Mouse (Mus musculus) spleen, adult 12 weeks (tissue): ENCODE data around the gene Tmtc2.

ENCODE experiments used
- DNase-seq: peaks from one replicate; pipeline ENCODE4 v3.0.0; 2022; ENCODE audit warnings: low spot score

Tmtc2 gene

GRCm38 (mm10) chr10:105288472-105288871, 285.8 kb downstream of the Tmtc2 start:
- no peak for DNase-seq

- no peak for DNase-seq
These were observed 286.7 kb downstream of the Tmtc2 start for GRCm38 (mm10) chr10:105287575-105287974.

GRCm38 (mm10) chr10:105287064-105287463, 287.2 kb downstream of the Tmtc2 start:
- no peak for DNase-seq

GRCm38 (mm10) chr10:105286221-105286620, 288.0 kb downstream of the Tmtc2 start:
- no peak for DNase-seq

- no peak for DNase-seq
These were observed 290.1 kb downstream of the Tmtc2 start for GRCm38 (mm10) chr10:105284171-105284570.

GRCm38 (mm10) chr10:105280933-105281332, 293.3 kb downstream of the Tmtc2 start:
- DNase-seq: no peak

GRCm38 (mm10) chr10:105260053-105260452, 314.2 kb downstream of the Tmtc2 start:
- DNase-seq: no peak

- peak; percentile 22 for DNase-seq
These were observed 336.0 kb downstream of the Tmtc2 start for GRCm38 (mm10) chr10:105238291-105238690.

- no peak for DNase-seq
These were observed 341.4 kb downstream of the Tmtc2 start for GRCm38 (mm10) chr10:105232864-105233263.

- DNase-seq: no peak
These were observed 343.8 kb downstream of the Tmtc2 start for GRCm38 (mm10) chr10:105230416-105230815.

- DNase-seq: no peak
These were observed 345.6 kb downstream of the Tmtc2 start for GRCm38 (mm10) chr10:105228623-105229022.

GRCm38 (mm10) chr10:105227631-105228030, 346.6 kb downstream of the Tmtc2 start:
- no peak for DNase-seq

GRCm38 (mm10) chr10:105225714-105226113, 348.5 kb downstream of the Tmtc2 start:
- no peak for DNase-seq

GRCm38 (mm10) chr10:105222904-105223303, 351.3 kb downstream of the Tmtc2 start:
- DNase-seq: no peak

- no peak for DNase-seq
These were observed 372.8 kb downstream of the Tmtc2 start for GRCm38 (mm10) chr10:105201491-105201890.

- no peak for DNase-seq
These were observed 373.6 kb downstream of the Tmtc2 start for GRCm38 (mm10) chr10:105200678-105201077.

GRCm38 (mm10) chr10:105200092-105200491, 374.2 kb downstream of the Tmtc2 start:
- DNase-seq: no peak

GRCm38 (mm10) chr10:105199515-105199914, 374.7 kb downstream of the Tmtc2 start:
- no peak for DNase-seq

- no peak for DNase-seq
These were observed 378.9 kb downstream of the Tmtc2 start for GRCm38 (mm10) chr10:105195377-105195776.

GRCm38 (mm10) chr10:105193756-105194460, 380.3 kb downstream of the Tmtc2 start:
- DNase-seq: no peak

- DNase-seq: no peak
These were observed 382.2 kb downstream of the Tmtc2 start for GRCm38 (mm10) chr10:105192071-105192470.

GRCm38 (mm10) chr10:105189746-105190145, 384.5 kb downstream of the Tmtc2 start:
- DNase-seq: no peak

- DNase-seq: no peak
These were observed 387.6 kb downstream of the Tmtc2 start for GRCm38 (mm10) chr10:105186636-105187035.

- DNase-seq: no peak
These were observed 405.7 kb downstream of the Tmtc2 start for GRCm38 (mm10) chr10:105168443-105169102.
